Mouse (Mus musculus) gastrocnemius, adult 18-20 months (tissue): ENCODE data around the gene Tspan18. TPM values are rescaled to one million over a fixed set of nuclear protein-coding genes. Genes with fewer than 3 reads are reported as not detected.

Experiments used
- DNase-seq: peaks from one replicate; pipeline ENCODE4 v3.0.0; 2021; ENCODE audit warnings: low spot score
- total RNA-seq, 2 experiments: library from RNA; stranded (reverse); gene quantifications; 2 replicates each; pipeline ENCODE4 v1.2.3; 2021

The Tspan18 gene
- total RNA-seq, 2 experiments from 2014 or later: 1.1 to 1.6 TPM

DNA sequence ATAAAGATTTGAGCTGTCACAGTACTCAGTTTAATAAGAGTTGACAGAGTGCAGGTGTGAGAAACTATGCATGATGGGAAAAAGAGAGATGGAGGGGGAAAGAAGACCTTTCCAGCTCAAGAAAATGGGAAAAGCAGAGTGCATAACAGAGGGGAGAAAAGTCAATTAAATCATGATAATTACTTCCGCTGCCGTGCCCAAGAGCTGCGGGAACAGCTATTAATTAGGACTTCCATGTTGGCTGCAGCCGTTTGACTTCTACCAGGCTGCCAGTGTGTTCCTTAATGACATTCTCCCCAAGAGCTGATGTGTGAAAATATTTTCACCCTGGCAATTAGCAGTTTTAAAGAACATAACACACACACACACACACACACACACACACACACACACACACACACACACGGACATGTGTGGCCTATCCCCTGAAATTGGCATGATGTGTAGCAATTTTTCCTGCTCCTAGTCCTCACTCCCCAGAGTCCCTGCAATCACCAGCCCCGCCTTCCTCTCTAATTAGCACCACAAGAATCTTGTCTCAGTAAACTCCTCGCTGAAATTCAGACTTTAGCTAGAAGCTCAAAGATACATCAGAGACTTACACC, 67.6 kb downstream of the Tspan18 start:
- no peak for DNase-seq

DNA sequence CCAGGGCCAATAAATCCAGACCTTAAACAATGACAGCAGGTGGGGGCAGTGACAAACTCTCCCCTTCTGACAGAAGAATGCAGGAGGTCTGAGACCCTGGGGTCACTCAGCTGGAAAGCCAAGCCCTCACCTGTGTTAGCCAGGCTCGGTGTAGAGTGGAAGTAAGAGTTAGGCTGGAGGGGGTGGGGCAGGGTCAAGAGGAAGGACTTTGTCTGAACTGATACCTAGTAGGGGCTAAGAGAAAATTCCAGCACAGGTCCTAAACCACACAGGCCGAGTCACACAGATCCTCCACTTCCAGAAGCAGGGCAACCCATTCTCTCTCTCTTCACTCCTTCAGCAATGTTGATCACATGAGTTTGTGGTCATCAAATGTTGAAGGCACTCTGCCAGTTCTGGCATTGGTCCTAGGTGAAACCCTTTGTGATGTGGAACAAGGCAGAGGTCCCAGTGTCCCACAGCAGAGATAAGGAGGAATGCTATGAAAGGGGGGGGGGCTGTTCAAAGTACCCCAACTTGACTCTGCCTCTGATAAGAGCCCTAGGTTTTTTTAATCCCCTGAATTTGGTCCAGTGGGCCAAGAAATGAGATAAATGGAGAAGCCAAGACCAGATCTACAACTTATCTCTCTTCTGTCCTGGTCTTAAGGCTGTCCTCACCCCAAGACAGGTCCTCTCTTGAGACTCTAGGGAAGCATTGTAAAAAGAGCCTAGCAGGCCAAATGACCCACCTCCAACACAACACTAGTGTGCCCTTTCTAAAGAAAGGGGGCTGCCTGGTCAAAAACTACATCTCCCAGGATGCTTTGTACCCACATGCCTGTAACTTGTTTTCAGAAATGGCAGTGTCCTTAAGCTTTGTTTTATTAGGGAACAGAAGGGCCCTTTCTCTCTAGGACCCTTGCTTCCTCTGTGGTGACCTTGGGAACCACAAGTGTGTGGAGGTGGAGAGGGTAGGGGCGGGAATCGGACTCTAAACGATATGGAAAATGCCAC, 71.7 kb downstream of the Tspan18 start:
- DNase-seq: no peak

DNA sequence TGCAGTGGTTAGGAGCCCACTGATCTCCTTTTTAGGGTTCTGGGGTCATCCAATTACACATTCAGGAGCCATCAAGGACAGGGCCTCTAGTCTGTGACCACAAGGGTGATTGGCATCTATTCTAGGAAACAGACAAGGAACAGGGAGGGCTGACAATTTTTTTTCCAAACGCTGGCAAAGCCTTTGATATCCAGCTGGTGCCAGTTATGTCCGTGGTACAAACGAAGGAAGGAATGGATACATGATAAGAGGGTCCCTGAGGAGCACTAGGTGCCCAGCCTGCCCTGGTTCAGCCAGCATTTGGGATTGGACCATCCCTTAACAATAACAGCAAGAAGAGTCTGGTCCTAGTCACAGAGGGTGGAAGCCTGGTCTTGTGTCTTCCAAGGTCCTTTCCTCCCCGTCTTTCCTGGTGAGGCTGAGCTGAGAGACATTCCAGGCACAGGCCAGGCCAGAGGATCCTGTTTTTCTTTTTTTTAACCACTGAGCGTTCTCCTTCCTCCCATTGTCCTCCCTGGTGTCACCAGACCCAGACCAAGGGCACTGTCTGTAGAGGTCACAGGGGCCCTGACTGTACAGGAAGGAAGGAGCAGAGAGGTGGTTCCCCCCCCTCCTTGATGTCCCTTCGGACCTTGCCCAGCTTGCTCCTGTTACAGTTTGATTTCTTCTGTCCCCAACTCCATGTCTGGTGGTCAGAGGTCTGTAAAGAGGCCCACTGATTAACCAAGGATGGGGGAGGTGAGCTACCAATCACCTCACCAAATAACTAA, 72.6 kb downstream of the Tspan18 start:
- no peak for DNase-seq

DNA sequence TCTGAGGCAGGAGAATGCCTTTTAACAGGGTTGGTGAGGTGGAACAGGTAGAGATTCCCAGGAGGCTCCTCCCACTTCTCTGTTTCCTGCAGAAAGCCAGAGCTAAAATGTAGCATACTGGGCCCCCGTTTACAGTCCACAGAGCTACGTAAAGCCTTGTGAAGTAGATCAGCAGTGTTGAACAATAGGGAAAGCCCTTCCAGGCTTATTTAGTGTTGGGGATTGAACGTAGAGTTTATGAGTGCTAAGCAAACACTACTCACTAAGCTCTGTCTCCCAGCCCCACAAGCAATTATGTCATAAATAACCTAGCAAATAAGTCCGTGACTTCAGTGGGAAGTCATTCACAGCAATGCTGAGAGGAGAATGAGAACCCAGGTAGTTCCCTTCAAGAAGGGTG, 76.7 kb downstream of the Tspan18 start:
- DNase-seq: no peak

DNA sequence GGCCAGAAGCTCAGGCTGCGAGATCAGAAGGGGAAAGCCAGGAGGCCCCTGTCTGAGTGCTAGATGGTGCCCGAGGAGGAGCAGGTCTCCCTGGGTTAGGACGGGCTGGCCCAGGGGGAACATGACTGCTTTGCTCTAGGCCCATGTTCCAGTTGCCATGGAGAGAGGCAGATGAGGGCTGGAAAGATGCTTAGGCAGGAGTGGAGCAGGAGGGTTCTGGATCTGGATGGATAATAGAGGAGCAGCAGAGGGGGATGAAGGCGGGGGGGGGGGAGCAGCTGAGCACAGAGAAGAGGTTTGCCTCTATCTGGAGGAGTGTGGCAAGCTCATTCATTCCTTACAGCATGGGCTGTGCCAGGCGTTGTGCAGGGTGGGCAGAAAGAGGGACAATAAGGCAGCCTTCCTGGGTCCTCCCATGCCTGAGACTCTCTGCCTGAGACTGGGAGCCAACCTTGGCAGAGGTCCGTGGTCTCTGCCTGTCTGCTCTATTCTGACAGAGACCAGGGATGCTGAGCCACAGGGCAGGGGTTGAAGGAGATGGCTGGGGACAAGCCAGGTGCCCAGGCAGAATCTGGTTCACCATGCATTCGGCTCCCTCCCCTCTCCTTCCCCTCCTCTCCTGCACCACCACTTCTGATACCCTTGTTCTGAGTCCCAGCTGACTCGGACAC, 77.4 kb downstream of the Tspan18 start:
- no peak for DNase-seq

DNA sequence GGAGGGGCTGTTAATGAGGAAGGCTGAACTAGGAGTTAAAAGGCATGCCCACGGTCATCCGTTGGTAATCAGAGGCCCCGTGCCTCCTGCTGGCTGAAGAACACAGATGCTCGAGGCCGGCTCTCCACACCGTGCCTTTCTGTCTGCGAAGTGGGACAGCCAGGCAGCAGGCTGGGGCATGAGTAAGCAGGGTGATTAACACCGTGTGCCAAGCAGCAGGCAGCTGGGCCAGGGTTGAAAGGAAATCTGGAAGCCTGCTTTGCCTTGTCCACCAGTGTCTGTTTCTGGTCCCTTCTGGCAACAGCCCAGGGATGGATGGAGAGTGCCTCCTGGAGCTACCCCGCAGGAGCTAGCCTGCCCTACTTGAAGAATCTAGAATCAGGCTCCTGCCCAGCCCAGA, 81.9 kb downstream of the Tspan18 start:
- DNase-seq: no peak

DNA sequence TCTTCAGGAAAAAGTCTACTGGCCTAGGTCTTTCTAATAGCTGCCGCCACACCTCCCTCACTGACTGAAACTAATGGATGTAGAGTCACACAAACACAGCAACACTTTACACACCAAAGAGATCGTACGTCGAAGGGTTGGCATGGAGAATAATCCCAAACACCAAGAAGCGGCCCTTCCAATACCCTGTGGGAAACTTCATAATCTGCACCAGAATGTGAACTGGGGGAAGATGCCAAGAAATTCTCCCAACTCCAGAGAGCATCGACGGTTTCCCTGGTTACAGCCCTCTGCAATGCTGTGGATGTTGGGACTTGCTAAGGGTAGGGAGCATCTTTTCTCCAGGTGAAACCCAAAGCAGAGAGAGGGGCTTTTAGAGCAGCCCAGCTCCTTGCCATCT, 83.7 kb downstream of the Tspan18 start:
- DNase-seq: no peak

DNA sequence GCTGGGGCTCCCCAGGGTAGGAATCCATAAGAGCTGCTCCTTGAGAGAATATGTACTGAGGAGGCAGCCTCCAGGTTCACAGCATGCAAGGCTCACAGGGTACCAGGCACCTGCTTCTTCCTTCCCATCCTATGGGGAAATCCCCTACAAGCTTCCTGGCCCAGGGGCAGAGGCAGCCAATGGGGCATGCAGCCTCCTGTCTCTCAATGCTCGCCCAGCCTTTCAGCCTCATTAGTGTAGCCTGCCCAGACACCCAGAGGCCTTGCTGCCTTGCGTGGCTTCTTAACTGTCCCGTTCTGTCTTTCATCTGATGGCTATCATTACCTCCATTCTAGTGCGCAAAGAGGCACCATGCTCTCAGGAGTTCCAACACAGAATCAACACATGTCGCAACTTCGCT, 85.2 kb downstream of the Tspan18 start:
- no peak for DNase-seq

DNA sequence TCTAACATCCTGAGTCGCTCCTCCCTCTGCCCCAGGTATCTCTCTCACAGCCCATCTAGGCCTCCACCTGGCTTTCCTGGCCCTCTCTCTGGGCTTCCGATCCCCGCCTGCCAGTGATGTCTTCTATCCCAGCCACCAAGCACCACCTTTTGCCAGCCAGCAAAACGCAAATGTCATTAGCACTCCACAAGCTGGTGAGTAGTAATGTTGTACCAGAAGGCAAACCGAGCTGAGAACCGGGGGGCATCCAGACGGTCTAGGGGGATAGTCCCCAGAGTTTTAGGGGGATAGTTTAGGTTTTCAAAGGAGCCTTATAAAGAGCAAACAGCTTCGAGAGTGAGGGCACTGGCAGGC, 90.2 kb downstream of the Tspan18 start:
- DNase-seq: no peak

DNA sequence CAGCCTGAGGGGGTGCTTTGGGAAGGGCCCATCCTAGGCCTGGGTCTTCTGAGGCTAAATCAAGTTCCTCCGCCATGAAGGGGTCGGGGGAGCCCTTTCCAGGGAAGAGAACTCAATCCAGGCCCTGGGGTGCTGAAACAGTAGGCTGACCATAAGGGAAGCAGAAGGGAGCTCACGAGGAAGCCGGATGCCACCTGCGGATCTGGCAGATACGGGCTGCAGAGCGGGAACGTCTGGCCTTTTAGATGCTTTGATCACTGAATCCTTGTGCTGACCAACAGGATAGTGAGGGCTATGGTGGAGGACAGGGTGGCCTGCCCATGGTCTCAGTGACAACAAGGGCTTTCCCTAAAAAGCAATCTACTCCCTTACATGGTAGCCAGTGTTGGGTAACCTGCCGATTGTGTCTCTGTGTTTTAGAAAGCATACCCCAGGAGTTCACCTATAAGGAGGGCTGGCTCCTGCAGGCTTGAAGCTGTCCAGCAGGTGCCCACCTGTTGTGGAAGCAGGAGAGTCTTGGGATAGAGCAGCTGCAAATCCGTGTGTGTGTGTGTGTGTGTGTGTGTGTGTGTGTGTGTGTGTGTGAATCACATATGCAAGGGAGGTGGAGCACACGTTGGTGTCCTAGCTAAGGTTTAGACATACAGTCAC, 90.7 kb downstream of the Tspan18 start:
- no peak for DNase-seq

DNA sequence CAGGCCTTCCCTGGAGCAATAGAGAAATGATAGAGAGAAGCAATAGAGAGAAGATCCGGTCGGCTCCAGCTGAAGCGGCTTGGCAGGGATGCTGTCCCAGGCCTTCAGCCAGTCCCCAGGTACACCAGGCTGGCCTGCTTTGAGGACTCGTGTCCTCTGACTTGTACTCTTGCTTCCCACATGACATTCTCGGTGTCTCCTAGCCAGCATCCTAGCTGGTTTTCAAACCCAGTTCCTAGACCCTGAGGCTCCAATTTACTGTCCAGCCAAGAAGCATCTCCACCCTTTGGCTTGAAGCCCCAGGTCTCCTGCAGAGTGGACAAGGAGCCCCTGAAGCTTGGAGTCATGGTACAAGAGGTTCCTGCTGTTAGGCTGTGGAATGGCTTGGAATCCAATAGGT, 92.1 kb downstream of the Tspan18 start:
- DNase-seq: peak; percentile 55

DNA sequence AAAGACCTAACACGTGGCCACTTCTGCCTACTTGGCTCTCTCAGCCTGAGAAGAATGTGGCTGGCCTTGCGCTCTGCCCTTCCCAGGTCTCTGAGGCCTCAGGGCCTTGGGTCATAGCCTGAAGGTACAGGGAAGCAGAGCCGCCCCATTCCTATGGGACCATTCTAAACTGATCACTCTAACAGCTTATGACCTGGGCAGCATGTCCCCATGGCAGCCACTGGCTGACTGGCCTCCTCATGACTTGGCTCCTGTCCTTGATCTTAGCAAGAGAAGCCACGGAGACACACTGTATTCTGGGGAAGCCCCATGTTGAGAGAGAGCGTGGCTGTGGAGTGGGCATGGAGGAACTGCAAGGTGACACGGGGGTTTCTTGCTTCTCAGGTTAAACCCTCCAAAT, 95.4 kb downstream of the Tspan18 start:
- no peak for DNase-seq

DNA sequence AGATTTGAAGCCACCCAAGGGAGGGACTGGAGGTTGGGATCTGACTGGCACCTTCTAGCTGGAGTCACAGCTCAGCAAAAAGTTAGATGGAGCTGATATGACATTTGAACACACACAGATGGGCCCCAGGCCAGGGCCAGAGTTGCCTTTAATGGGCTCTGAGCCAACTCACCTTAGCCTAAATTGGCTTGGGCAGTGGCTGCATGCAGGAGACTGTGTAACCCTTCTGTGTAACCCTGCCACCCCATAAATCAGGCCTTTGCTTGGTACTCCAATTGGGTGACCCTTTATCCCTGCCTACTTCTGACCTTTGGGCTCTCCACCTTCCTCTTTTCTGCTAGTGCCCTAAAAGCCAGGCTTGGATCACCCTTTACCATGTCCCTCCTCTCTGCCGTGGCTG, 97.2 kb downstream of the Tspan18 start:
- no peak for DNase-seq

DNA sequence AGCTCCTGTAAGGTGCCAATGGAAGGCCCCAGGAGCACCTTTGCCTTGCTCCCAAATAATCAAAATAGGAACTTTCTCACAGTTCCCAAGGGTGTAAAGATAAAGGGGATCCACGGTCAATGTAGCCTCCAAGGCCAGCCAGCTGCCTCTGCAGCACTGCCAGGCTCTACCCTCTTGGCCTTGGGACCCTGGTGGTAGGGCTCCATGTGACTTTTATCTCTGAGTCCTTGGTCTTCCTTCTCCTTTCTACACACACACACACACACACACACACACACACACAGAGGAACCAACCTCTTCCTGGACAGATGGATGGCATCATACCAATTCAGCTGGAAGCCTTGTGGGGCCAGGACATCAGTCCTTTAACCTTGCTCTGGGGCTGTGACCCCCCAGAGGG, 102.2 kb downstream of the Tspan18 start:
- DNase-seq: no peak

DNA sequence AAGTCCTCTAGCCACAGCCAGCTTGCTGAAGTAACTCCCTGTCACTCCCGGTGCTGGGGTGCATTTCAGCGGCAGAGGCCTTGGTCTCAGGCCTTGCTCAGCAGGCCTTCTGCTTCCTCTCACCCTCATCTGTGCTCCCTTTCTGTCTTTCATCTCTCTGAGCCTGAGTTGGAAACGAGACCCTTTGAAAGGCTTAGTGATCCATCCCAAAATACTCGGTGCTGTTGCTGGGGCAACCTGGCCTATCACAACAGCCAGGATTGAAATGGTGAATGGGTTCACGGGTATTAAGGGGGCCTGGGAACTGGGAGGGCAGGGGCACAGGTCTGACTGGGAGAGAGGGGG, 105.9 kb downstream of the Tspan18 start:
- no peak for DNase-seq

DNA sequence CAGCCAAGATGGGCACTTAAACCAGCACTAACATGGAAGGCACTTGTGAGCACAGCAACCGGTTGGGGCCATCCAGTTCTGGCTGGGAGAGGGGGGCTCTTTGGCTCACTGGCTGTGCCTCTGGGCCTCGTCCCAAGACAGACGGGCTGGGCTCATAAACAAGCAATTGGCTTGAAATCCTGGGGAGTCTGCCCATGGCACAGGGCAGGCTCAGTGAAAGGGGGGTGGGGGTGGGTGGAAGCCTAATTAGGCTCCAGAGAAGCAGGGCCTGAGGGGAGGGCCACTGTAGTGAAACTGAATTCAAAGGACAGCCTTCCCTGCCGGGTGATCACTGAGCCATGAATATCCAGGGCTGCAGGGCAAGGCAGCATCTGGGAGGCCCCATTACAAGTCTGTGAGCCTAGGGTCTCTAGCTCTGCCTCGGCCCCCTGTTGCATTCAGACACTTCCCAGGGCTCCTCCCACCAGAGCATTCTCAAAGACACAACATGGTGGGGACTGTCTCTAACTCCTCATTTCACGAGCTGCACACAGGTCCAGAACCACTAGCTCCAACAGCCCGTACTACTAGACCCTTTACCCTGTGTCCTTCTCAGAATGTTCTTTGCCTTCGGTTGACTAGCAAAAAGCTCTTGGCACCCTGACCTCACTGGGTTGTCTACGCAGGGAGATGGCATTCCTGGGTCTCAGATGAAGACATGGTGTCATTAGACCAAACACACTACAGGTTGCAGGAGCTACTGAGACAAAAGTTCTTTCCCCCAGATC, 106.4 kb downstream of the Tspan18 start:
- no peak for DNase-seq

DNA sequence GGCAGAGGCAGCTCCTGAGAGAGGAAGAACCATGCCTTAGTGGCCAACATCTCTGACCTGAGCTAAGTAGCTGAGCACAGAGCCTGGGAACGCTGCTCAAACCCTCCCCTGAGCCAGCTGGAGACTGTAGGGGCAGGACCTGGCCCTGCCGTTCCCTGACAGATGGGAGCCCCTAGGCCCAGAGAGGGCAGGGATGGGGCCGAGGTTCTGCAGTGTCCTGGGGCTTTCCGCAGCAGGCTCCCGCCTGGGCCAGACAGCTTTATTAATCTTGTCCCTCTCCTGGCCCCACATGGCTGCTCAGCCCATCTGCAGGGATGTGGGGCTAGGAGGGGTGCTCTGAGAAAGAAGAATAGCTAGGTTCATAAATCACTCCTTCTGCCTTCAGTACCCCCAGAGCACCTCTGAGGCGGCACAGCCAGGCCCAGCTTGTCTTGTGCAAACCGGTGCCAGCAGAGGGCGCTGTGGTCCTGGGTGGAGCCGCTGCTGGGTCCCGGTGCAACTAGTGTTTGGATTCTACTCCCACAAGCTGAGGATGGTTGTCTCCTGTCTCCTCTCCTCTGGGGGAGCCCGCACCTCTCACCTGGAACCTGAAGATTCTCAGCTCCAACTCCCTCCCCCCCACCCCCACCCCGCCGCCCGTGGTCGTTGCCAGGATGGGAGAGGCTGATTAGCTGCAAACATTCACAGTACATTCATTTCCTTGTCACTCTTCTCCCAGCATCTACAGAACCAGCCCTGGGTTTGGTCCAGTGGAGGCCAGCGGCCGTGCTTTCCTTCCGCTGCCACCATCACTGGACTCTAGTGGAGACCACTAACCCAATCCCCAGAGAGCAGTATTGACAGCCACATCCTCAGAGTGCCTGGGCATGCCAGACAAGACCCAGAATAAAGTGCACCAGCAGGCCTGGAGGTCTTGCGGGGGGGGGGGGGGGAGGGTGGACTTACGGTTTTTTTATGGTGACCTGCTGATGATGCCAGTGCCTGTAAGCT, 107.4 kb downstream of the Tspan18 start:
- DNase-seq: peak; percentile 83

DNA sequence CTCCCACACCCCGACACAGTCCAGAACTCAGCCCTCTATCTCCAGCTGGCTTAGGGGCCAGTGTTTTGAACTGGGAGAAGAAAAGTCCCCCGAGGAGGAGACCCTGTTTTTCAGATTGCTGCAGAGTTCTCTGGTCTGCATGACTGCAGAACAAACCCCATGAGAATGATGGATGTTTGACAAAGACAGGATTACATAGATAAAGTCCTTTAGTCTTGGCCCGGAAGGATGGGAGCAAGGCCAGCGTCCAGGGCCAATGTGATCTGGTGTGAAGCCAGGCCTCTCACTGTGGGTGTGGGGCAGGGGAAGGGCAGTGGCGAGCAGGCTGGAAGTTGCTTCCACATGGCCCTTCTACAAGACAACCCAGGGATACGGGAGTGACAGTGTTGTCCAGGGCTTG, 110.8 kb downstream of the Tspan18 start:
- no peak for DNase-seq

DNA sequence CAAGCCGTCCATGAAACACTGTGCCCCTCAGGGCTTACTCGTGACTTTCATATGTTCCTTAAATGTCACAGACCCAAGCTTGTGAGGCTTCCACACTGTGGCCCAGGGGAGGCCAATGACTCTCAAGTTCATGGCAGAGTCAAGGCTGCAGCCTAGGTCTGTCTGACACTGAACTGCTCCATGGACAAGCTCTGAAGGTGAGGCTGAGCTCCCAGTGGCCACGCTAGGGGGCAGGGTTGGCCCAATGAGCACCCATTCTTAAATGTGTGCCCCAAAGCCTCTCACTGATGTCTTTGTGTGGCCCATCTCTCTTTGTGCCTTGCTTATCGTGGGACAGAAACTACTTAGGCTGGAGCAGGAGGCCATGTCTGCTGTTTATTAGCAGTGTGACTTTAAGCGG, 113.9 kb downstream of the Tspan18 start:
- DNase-seq: no peak
